Mouse (Mus musculus) gastrocnemius, postnatal 25 days (tissue): ENCODE measurements around the gene Fsip1. TPM values are rescaled to one million over a fixed set of nuclear protein-coding genes. Genes with fewer than 3 reads are reported as not detected.

Experiments
- DNase-seq: peaks from one replicate; pipeline ENCODE4 v3.0.0; 2022
- total RNA-seq, 2 experiments: library from RNA; stranded (reverse); gene quantifications; 1 replicate in 1 of 2; 2 replicates in 1 of 2; pipeline ENCODE4 v1.2.3; 2021

Gene Fsip1
- total RNA-seq, 2 experiments from 2014 or later: not detected

- no peak for DNase-seq
These were observed 2.2 kb downstream of the Fsip1 start for GRCm38 (mm10) chr2:118254516-118254915.

- no peak for DNase-seq
These were observed 7.8 kb downstream of the Fsip1 start for GRCm38 (mm10) chr2:118248966-118249365.

DNA sequence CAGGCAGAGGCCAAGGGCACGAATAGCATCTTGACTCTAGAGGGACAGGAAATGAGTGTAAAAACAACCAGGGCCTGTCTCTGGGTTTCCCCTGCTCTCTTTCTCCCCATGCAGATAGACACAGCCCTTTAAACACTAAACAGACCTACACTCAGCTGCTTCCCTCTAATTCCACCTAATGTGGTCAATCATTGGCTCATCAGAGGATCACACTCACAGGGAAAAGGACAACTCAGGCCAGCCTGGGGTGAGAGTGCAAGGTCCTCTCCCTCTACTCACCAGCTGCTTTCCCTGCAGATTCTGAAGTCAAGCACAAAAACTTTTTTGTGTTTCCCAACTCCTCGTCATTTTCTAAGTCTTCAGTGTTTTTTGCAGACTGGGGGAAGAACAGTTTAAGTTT lies 8.8 kb downstream of the Fsip1 start:
- no peak for DNase-seq

GRCm38 (mm10) chr2:118245914-118246313 lies 10.9 kb downstream of the Fsip1 start:
- DNase-seq: peak; percentile 28

DNA sequence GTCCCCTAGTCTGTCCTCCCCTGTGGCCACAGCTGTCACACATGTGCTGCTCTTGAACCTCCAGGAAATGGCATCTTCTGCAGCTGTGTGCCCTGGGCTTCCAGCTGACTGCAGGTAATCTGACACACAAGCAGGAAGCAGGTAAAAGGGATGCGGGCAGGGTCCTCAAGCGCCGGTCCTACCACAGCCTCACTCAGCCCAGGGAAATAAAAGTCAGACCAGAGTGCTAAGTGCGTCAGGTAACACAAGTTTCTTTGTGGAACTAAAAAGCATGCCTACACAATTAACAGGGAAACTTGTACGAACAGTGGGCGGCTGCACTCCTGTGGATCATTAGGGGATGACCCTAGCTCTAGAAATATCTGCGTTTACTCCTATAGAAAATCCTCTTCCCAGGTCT lies 20.6 kb downstream of the Fsip1 start:
- no peak for DNase-seq

GRCm38 (mm10) chr2:118235614-118236013 lies 21.2 kb downstream of the Fsip1 start:
- DNase-seq: no peak

DNA sequence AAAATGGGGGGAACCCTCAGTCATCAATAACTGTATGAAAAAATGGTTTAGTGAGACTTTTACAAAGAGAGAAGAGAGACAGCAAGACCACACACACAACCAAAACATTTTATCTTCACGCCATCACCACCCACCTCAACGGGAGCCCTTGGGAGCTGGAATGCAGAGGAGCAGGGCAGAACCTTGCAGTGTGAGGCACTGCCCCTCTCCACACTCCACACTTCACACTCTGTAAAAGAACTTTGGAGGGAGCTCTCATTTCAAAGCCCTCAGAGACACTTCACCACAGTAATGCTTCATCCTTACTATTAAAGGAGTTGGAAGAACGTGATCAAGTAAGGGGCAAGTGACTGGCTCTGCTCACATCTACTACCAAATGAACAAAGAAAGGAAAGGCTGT lies 26.2 kb downstream of the Fsip1 start:
- DNase-seq: no peak

DNA sequence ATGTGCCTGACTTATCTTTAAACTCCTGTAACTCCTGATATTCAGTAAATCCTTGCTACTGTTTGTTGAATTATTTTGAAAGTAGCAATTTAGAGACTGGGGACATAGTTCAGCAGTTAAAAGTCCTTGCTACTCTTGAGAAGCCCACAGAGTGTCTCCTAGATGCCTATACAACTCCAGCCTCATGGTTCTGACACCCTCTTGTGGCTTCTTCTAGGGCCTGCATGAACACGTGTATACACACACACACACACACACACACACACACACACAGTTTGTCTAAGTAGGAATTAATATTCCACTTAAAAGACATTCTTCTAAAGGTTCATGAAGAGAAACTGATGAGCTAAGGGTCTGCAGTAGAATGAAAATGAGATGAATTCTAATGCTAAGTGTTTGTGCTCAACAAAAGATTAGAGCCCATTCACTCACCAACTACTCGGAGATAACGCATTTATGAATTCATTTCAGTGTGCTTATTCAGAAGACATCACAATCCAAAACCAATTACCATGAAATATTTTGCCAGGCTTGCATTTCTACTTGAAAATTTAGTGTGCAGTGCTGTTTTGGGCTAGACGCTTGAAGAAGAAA lies 28.2 kb downstream of the Fsip1 start:
- no peak for DNase-seq

DNA sequence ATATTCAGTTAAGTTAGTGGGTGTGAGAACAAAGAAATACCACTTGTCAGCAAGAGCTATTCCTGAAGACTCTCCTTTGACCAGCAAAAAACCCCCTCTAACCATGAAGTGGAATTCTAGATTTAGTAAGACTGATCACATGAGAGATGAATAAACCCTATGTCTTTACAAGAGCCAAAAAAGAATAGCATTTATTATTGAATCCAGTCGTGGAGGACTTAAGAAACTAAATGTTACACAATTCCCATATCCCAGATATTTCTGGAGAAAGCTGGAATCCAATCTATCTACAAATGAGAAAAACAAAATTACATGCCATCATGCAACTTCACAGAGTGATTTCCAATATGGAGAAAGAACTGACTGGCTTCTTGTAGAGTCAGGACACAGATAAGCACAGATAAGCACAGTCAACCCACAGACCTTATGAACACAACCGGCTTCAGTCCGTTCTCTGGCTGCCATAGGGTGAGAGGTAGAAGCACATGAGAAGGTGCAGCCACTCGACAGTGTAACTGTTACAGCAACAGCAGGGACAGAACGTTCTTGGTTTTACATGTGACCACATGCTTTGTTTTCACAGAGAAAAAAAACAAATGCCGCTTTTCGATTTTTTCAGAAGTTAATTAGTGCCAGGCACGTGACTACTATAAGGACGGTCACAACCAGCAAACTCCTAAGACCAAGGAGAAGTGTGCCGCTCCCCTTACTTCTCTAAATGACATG lies 31.3 kb downstream of the Fsip1 start:
- no peak for DNase-seq

- no peak for DNase-seq
These were observed 38.7 kb downstream of the Fsip1 start for GRCm38 (mm10) chr2:118217993-118218595.

DNA sequence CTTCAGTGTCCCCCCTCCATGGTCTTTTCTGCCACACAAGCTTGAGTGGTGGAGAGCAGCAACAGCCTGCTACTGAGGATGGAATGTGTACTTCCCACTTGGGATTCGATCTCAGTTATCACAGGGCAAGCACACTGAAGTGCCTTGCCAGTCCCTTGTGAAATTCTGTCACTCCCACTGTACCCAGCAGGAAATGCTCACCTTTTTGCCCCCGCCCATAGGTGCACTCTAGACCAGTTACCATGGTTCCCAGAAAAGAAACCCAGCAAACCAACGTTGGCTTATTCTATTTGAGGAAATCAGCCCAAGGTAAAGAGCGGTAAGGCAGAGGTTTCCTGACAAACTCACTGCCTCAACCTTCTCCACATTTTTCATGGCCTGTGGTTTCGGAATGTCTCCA lies 47.1 kb downstream of the Fsip1 start:
- DNase-seq: no peak

GRCm38 (mm10) chr2:118208651-118209050 lies 48.1 kb downstream of the Fsip1 start:
- DNase-seq: no peak

DNA sequence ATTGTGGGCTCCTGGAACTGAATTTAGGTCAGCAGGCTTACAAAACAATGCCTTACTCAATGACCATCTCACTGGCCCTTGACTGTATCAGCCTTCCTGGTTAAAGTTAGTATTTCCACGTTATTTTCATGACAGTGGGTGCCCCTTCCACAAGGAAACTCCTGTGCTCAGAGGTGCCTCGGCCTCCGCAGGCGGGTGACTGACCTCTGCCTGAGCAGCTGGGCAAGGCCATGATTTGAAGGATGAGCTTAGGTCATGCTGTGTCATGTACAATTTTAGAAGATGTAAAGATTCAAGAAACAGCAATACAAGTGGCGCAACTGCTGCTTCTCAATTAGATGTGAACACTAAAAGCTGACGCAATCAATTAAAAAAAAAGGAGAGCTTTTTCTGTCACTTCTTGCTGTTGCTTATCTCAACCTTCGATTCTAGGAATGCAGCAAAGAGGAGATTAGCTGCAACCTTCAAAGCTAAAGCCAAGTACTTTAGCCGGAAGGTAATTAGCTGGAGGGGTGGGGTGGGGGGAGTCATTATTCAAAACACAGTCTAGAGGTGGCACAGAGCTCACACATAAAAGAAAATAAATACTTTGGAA lies 50.7 kb downstream of the Fsip1 start:
- DNase-seq: no peak

GRCm38 (mm10) chr2:118204646-118205045 lies 52.1 kb downstream of the Fsip1 start:
- DNase-seq: no peak

- no peak for DNase-seq
These were observed 52.9 kb downstream of the Fsip1 start for GRCm38 (mm10) chr2:118203739-118204461.

DNA sequence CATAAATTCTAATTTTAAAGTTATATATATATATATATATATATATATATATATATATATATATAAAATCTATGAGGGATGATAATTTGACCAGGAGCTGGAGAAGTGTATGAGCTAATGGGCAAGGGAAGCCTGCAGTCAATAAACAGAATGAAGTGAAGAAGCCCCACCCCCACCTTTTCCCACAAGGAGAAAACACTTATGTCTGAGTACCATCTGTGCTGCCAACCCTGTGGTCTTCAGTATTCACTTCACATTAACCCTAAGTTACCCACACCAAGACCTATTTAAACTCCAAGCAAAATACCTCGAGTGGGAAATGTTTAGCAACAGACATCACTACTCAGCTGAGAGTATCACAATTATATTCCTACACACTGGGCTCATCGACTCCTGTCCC lies 53.8 kb downstream of the Fsip1 start:
- no peak for DNase-seq

GRCm38 (mm10) chr2:118201983-118202382 lies 54.8 kb downstream of the Fsip1 start:
- no peak for DNase-seq

GRCm38 (mm10) chr2:118199867-118200266 lies 56.9 kb downstream of the Fsip1 start:
- DNase-seq: peak; percentile 38

DNA sequence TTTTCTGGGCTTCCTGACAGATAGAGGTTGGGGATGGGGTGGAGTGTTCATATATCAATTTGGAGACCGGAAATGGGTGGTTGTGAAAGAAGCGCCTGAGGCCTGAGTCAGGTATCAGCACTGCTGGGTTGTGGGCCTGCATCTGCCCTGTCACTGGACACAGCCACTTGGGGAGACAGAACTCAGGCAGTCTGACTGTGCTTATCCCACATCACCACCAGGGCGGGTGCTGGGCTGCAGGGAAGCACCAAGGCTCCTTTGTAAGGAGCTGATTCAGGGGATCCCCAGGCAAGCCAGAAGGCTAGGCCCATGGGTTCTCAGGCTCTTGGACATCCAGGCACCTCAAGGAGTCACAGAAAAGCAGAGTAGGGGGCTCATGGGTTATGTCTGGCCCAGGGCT lies 59.8 kb downstream of the Fsip1 start:
- DNase-seq: no peak

DNA sequence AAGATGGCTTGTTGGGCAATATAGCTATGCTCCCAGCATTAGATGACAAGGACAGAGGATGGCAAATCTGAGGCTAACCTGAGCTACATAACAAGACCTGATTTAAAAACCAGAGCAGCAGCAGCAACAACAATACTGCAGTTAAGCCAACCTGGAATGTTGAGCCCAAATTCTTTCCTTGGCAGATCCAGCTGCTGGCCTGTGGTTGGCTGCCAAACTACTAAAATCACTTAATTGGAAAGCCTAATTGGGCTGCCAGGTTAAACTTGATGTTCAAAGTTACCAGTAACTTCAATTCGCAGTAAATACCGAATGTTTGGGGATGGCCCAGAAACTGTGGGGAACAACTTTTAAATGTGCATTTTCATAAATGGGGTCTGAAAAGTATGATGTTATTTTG lies 74.6 kb downstream of the Fsip1 start:
- no peak for DNase-seq

- no peak for DNase-seq
These were observed 76.7 kb downstream of the Fsip1 start for GRCm38 (mm10) chr2:118179873-118180585.

DNA sequence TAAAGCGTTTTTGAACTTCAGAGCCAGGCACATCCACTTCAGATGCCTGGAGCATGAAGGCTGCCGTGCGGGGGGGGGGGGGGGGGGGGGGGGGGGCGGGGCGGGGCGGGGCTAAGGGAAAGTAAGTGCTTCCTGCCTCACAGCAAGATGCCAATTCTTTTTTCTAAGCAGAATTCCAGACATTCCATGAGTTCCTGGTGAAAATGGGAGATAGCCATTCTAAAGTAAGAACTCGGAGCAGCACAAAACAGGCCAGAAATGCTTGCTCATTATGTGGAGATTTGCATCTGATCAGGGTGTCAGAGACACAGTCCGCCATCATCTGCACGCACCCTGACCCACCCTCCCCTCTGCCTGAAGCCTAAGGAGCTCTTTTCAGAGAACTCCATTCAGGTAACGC lies 77.3 kb downstream of the Fsip1 start:
- no peak for DNase-seq
